Mouse (Mus musculus) CH12F3 (cell line): Measurements from ENCODE around the gene Hist1h2ag.

ENCODE experiments used
- in situ Hi-C: fragments of 300-500 bp; cut with MboI; formaldehyde crosslinking; loops from 2 replicates; pipeline ENCODE4 v1.14.3; 2020; ENCODE audit warnings: low sequenced_read_pairs

Gene Hist1h2ag

DNA sequence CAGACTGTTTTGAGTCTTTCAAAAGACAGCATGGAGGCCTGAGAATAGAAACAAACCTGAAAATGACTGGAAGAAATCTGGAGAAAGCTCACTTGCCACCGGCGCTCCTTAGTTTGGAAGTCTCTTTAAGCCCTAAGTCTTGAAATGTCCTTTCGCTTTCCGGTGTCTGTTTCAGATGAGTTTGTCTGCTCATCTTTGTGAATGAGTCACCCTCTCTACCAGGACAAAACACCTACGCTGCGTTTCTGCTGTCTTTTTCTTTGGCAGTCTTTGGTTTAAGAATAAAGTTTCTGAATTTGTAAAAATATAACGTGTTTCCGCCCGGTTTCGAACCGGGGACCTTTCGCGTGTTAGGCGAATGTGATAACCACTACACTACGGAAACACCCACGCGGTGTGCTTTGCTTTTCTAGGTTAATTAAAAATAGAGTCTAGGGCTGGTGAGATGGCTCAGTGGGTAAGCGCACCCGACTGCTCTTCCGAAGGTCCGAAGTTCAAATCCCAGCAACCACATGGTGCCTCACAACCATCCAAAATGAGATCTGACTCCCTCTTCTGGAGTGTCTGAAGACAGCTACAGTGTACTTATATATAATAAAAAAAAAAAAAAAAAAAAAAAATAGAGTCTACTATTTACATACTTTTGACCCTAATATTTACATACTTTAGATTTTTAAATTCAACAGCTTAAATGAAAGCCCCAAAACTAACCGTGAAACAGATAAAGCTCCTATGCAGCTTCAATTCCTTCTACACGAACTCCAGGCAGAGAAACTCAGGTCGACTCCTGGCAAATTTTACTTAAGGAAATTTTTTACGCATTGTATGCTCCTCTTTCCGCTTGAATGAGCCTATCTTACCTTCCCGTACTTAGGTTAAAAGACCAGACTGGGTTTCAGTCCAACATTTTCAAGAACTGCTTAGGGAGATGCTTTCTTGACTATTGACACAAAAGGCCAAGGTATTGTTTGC, 27.0 kb downstream of the Hist1h2ag start:
- in situ Hi-C loops = loop anchor here (25.0 kb wide), 2 partner anchors 153 to 1422 kb away; no protein-coding TSS in a partner anchor

DNA sequence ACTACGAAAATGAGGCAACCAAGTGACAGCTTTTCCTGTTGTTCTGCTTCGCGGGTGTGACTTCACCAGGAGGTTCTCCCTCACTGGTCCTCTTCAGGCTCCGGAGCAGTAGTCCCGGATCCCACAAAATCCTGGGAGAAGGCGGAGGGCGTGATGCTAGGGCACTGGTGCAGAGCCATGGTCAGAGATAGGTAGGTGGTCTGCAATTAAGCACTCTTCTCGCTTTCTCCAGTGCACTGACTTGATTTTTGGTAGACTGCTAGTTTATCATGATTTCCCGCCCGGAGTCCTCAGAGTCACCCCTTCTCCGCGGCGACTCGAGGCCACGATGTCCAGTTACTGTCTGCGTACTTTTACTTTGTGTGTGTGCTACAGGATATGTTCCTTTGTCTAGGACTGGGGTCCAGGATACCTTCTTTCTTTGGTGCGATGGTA, 28.3 kb downstream of the Hist1h2ag start:
- in situ Hi-C loops = loop anchor here (25.0 kb wide), 2 partner anchors 152 to 1423 kb away; no protein-coding TSS in a partner anchor

DNA sequence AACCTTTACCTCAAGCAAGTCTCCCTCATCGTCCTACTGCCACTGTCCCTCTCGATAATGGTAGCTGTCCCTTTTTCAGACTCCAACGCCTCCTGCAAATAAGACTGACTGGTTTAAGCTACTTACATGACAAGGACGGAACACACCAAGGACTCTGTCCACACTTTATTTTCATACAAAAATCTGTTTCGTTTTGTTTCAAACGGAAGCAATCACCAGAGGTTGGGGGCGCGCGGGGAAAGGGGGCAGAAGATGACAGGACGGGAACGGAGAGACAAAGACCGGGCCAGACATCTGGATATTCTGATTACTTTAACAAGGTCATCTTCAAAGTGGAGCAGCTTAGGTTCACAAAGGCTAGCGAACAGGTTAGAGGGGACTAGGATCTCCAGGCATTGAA, 29.0 kb downstream of the Hist1h2ag start:
- in situ Hi-C loops = loop anchor here (25.0 kb wide), 2 partner anchors 151 to 1424 kb away; no protein-coding TSS in a partner anchor

DNA sequence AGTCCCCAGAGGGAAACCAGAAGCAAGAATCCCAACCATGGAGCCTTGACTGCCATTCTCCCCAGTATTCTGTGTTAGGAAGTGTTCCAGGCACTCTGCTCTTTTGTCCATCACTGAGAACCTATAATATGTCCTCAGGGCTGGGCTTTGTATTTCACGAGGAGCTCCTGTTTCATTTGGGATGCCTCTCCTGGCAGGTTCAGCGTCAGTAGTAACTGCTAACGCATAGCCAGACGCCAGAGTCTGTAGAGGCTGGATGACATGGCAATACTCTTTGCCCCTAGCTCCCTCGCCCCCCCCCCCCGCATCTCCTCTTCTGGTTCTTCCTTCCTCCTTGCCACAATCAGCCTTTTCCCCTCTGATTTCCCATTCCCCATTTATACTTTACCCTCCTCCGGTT, 33.1 kb downstream of the Hist1h2ag start, which contains the start of gene Prss16:
Gene Prss16 (minus strand): TSS at position 101 of the 400 bp plus-strand sequence.
- in situ Hi-C loops = loop anchor here (25.0 kb wide), 2 partner anchors 147 to 1428 kb away; no protein-coding TSS in a partner anchor

DNA sequence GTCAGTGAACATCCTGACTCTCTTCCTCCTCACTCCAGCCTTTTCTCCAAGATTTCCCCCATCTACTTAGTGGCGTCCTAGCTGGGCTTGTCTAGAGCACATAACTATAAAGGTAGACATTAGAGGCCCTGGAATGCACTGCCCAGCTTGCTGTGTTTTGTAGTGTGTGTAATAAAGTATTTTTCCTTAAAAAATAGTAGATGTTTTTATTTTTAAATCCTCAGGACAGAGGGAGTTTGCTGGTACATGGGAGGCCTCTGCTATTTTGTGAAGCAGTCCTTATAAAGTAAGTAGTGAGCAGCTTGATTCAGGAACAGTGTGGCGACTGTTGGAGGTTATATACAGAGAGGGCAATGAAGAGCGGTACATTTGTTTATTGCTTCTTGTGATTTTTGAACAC, 34.0 kb downstream of the Hist1h2ag start:
- in situ Hi-C loops = loop anchor here (25.0 kb wide), 2 partner anchors 146 to 1429 kb away; no protein-coding TSS in a partner anchor

DNA sequence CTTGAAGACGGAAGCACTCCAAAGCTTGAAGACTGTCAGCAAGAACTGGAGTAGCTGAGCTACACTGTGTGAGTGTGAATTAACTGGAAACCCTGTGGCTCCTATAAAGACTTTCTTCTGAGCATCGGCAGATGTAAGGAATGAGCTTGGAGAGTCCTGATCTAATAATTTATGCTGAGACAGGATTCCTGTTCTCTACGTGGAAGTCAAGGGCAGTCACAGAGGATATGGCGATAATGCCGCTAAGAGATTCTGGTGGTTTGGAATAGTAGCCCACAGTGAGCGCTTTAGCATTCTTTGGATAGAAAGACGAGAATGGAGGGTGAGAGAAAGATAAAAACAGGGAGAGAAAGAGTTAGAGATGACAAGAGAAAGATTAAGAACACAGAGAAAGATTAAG, 34.9 kb downstream of the Hist1h2ag start:
- in situ Hi-C loops = loop anchor here (25.0 kb wide), 2 partner anchors 146 to 1429 kb away; no protein-coding TSS in a partner anchor

DNA sequence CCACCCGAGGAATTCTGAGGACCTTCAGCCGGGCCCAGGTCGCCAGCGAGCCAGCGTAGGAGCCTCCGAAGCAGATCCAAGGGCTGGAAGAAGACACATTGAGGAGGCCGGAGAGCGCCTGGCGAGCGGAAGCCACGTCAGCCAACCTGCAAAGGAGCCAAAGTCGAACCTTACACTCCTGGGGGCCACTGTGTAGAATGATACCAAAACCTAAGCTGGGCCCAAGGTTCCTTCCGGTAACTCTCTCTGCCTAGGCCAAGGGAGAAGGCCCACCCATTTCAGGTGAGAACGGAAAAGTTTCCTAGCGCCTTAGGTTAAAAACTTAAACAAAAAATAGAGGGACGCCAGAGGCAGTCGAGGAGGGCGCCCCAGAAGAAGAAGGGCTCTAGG, 35.6 kb downstream of the Hist1h2ag start:
- in situ Hi-C loops = loop anchor here (25.0 kb wide), 2 partner anchors 145 to 1430 kb away; no protein-coding TSS in a partner anchor

DNA sequence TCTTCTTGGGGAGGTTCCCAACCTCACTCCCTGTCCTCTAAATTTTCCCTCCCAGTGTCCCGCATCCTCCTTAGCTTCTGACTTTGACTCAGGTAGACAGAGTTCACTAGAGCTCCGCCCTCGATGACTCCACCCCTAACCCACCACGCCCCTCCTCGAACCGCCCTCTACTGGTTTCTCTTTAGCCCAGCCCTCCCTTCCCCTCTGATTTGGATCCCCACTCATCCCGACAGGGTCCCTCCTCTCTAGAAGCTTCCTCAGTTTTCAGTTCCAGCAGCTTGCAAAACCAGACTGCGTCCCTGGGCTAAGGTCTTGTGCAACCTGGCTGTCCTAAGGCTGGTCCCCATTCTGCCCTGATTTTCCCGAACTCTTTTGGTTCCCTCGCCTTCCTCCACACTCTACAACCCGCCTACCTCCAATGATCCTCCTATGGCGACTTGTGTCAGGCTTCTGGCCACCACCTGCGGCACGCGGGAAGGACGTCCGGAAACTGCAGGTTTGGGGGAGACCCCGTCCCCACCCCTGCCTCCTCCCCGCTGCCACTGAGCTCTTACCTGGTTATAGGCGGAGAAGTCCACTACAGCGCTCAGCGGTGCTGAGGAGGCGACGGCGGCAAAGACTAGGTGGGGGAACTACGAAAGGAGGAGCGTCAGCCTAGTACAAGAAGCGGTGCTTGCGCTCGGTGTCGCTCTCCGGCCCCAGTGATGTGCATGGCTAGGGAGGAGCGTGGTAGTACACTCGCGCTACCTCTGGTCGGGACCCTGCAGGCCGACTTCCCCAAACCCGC, 36.2 kb downstream of the Hist1h2ag start:
- in situ Hi-C loops = loop anchor here (25.0 kb wide), 2 partner anchors 144 to 1431 kb away; no protein-coding TSS in a partner anchor

DNA sequence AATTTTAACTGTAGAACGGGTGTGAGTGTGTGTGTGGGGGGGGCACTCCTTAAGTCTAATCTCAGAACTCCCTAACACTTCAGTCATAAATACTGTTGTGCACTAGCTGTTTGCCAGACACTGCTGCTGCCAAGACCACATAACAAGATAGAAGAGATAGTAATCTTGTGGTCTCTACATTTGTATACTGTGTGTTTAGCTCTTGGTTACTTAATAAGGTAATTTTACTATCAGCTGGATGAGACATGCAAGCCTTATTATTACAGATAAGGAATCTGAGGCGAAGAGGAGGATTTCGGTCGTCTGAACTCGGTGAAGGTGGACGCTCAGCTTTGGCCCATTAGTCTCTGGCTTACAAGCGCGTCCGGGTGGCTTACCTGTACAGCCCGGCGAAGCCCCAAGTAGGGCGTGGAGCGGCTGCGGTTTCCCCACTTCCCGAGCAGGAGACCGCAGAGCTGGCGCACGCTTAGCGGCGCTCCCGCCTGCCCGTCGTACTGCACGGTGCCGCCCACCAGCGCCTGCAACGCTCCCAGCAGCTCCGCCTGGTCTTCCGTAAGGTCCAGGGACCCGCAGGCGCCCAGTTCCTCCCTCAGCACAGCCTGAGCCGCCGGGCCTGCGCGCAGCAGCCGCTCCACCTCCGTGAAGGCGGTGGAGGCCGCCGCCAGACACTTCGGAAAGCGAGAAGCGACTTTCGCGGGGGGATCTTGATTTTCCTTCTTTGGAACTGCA, 37.0 kb downstream of the Hist1h2ag start:
- in situ Hi-C loops = loop anchor here (25.0 kb wide), 2 partner anchors 143 to 1432 kb away; no protein-coding TSS in a partner anchor

DNA sequence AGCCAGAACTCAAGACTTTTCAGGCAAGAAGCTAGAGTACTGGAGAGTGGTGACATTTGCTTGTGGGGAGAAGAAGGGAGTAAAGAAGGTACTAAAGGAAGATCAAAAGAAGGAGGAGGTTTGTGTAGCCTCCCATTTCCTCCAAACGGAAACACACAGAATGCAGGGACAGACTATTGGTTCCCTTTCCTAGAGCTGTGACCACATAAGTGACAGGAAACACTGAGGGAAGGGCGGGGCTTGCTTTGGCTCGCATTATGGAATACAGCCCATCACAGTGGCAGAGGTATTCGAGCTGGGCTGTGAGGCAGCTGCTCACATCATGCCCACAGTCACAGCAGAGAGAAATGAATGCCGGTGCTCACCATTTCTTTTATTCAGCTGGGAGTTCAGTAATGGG, 40.9 kb downstream of the Hist1h2ag start:
- in situ Hi-C loops = loop anchor here (25.0 kb wide), 2 partner anchors 140 to 1435 kb away; no protein-coding TSS in a partner anchor

DNA sequence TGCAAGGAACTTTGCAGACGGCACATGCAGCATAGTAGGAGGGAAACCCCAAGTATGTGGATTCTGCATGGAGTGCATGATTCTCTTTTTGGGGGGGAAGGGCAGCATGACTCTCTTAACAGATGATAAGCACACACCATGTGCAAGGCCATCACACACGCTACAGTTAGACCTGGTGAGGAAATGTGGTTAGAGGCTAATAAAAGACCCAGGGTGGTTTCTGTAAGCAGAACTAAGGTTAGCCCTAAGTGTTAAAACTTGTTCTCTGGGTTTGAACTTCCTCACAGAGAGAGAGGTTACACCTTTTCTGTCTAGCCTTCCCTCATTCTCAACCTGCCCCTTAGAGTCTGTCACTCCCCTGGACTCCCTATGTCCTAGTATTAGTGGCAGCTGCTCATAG, 41.4 kb downstream of the Hist1h2ag start:
- in situ Hi-C loops = loop anchor here (25.0 kb wide), 2 partner anchors 139 to 1436 kb away; no protein-coding TSS in a partner anchor

DNA sequence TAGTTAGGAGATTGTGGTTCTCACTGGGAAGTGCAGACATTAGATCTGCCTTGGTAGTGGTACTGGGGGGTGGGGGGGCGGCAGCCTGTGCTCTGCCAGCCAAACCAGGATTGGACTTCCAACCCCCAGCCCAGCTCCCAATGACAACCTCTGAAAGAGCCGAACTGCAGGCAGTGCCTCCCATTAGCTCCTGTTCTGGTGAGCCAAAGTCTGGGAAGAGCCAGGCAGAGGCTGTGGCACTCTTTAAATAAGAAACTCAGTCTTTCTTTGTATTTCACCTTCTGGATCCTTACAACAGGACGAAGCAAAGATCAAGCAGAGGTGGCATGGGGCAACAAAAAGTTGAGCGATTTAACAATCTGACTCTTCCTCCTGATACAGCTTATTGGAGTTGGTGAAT, 43.6 kb downstream of the Hist1h2ag start:
- in situ Hi-C loops = no loop called here

DNA sequence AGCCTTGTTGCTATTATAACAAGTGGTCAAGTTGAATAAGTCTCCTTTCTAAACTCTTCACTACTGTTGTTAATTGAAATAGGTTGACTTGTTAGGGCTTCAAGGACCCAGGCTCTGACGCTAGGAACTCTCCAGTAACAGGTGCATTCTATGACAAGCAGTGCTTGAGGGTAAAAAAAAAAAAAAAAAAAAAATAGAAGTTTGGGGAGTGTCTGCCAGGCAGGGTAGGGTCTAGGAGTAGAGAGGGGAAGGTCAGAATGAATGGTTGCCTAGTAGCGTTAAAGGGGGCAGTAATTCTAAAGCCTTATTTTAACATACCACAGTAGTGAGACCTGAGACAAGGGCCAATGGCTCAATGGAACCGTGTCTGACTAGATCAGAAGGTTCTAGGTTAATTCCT, 44.3 kb downstream of the Hist1h2ag start:
- in situ Hi-C loops = no loop called here

DNA sequence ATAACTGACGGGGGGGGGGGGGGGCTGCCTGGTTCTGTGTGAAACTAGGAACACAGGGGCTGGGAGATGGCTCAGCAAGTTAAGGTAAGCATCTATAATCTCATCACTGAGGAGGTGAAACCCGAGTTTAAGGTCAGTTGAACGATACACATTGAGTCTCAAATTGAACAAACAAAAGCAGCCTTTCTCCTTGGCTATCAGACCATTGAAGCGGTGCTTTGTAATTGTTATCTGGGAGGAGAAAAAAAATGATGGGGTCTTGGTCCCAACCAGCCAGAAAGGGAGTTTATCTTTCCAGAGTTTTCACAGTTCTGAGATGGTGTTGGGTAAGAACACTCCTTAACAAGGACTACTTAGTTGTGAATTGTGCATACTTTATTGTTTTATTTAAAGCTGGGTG, 44.9 kb downstream of the Hist1h2ag start:
- in situ Hi-C loops = no loop called here

DNA sequence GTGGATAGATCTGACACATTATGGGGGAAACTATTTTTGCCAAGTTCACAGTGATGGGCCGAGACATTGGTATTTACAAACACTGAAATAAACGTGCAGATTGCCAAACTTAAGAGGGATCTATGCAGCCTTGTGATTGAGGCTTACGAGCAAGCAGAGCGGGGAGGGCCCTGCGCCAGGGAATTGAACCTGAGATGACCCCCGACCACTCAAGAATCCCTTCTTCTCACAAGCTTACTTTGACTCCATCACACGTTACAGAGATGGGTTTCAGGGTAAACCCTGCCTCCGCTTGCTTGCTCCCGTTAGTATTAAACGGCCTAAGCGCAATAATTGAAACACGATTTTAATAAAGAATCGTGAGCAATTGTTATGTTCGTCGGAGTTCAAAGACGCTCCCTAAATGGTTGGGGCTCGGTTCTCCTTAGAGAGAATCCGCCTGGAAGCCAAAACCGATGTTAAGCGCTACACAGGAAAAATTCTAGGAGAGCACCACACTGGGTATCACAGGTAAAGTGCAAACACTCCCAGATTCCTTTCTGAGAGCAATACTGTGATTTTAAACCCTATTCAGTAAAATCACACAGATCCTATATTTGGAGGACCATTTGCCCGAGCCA, 45.4 kb downstream of the Hist1h2ag start:
- in situ Hi-C loops = no loop called here

DNA sequence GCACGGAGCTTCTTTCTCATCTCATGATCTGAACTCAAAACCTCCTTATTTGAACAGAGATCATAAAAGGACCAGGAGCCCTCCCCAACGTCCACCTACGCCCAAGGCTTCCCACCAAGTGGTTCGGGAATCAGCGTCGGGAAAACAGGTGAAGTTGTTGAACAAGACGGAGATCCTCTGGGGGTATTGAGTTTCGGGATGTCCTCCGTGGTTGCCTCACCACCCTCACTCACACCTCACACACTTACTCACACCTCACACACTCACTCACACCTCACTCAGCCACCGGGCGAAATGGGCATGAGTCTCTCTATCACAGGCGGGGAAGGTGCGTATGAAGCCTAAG, 45.9 kb downstream of the Hist1h2ag start:
- in situ Hi-C loops = no loop called here

DNA sequence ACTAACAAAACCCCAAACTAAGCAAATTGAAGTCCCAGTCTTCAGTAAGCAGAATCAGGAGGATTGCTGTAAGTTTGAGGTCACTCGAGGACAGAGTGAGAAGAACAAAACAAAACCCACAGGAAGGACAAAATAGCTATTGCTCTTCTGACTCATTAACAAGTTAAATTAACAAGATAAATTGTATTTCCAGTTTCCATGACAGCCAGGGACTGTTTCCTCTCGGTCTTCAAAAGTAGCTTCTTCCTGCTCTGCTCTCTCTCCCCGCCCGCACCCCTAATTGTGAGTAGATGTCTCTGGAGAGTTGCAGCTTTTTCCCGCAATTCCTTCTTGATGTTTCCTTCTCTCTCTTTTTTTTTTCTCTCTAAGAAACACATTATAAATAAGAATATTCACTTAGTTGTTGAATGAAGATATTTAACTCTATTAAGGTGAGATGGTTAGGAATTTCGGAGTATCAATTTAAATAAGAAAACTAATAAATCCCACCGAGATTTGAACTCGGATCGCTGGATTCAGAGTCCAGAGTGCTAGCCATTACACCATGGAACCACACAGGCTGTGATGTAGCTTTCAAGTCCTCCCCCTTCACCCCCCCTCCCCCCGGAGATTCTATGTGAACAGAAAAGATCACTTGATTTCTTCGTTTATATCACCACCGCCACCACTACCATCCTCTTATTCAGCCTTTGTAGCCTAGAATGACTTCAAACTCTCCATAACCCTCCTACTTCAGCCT, 46.5 kb downstream of the Hist1h2ag start:
- in situ Hi-C loops = no loop called here

DNA sequence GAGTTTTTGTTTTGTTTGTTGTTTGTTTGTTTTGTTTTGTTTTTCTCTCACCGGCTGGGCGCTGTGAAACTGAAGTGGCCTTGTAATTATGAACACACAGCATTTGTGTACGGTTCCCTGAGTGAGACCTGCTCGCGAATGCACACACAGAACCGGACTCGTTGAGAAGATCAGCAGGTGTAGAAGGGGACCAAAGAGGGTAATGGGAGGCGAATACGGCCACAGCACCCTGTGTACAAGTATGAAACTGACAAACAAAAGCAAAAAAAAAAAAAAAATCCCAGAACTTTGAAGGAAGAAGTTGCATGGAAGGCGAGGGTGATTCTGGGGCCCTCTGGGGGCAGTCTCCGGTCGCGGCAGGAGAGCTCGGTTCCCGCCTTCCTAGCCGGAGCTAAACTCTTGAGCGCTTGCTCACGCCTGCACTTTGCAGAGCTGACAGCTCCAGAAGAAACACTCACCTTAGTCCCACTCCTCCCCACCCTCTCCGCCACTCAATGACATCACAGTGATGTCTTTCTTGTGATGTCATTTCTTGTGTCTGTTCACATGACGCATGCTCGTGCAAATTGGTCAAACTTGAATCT, 47.3 kb downstream of the Hist1h2ag start:
- in situ Hi-C loops = no loop called here

DNA sequence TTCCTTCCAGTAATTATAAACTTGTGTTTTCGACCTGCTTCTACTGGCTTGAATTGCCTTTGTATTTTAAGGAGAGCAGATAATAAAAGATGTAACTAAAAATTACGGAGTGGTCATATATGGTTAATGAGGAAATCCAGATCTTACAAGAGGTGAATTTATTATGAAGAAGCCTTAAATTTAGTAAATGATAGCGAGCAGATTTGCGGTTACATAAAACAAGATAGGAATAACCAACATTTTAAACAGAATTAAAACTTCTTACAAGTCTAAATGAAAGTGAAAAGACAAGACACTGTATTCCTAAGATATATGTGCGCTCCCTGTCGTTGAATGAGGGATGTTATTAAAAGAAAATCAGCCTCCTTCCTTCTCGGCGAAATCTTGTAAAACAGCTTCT, 47.8 kb downstream of the Hist1h2ag start:
- in situ Hi-C loops = no loop called here
